ENCODE assay signal across 16 mouse cellular contexts in the genomic region with DNA sequence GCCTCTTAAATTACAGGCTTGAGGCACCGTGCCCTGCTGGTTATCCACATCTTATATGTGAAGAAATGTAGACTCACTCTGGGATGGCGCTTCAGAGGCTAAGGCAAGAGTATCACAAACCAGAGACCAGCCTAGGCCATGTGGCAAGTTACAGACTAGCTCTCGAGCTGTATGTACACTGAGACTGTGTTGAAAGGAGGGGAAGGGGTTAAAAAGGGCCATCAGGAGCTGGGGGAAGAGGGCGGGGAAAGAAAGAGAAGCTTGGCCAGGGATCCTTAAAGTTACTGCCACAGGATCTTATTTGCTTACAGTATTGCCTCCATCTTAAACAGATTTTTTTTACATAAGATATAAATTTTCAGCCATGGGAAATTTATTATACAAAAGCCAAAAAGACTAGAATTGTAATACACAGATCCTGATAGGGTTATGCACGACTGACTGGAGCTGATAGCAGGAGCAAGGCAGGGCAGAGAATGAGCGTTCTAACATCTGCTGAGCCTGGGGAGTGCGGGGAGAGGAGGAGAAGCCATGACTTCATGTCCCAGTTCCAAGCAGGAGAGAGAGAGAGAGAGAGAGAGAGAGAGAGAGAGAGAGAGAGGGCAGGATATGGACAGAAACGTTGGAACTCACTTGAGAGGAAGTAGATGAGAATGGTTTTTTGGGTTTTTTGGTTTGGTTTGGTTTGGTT. TPM values are rescaled to one million over a fixed set of nuclear protein-coding genes. Genes with fewer than 3 reads are reported as not detected.
A peak's percentile ranks its signal among the peaks of the same experiment; 100 is the strongest.
DNase-seq lines count a peak whose midpoint lies in the region; ATAC-seq lines count a peak whose summit lies in the region.
"Had no signal": no experiment of that assay in that cellular context is flagged by ENCODE, and none has a peak within 500 bp of the region (broad histone marks: within the 10 kb centered on the region; RNA-seq: fewer than 3 reads in every experiment).

No protein-coding gene starts in this region.

- no peaks in the 10 kb centered on the region for H3K27me3 ChIP-seq in heart, embryonic 10.5 days (ENCODE audit: insufficient read depth, poor library complexity, severe bottlenecking)
- H3K27me3 ChIP-seq in liver, embryonic 13.5 days: no peaks in the 10 kb centered on the region
- H3K27me3 ChIP-seq in embryonic facial prominence, embryonic 12.5 days: no peaks in the 10 kb centered on the region
- H3K27me3 ChIP-seq: forebrain, embryonic 13.5 days had no signal

- H3K9me3 ChIP-seq in heart, embryonic 10.5 days: no peaks in the 10 kb centered on the region
- H3K9me3 ChIP-seq in liver, embryonic 13.5 days (replicated peaks): no peaks in the 10 kb centered on the region
- H3K9me3 ChIP-seq in embryonic facial prominence, embryonic 12.5 days: no peaks in the 10 kb centered on the region
- H3K9me3 ChIP-seq: forebrain, embryonic 13.5 days; midbrain, embryonic 10.5 days had no signal

- no peak overlapping the region for H3K4me3 ChIP-seq in heart, embryonic 10.5 days
- no peak overlapping the region for H3K4me3 ChIP-seq in liver, embryonic 13.5 days (replicated peaks)
- H3K4me3 ChIP-seq in embryonic facial prominence, embryonic 12.5 days: no peak overlapping the region
- H3K4me3 ChIP-seq: forebrain, embryonic 13.5 days; midbrain, embryonic 10.5 days; myocyte had no signal

- H3K9ac ChIP-seq in liver, embryonic 13.5 days: no peak overlapping the region
- H3K9ac ChIP-seq in embryonic facial prominence, embryonic 12.5 days: no peak overlapping the region
- H3K9ac ChIP-seq: forebrain, embryonic 13.5 days; hindbrain, embryonic 14.5 days had no signal

- H3K4me2 ChIP-seq in liver, embryonic 13.5 days: no peak overlapping the region
- H3K4me2 ChIP-seq in embryonic facial prominence, embryonic 12.5 days (replicated peaks): no peak overlapping the region
- H3K4me2 ChIP-seq: forebrain, embryonic 13.5 days; hindbrain, embryonic 14.5 days had no signal

- no peak for DNase-seq in heart, embryonic 10.5 days (ENCODE audit: low spot score)
- no peak for DNase-seq in heart, adult 18-20 months
- DNase-seq in liver, embryonic 13.5 days: no peak
- DNase-seq in liver: no peak
- DNase-seq in retina, embryonic 14.5 days (ENCODE audit: low spot score): peak; percentile 47
- DNase-seq in adrenal gland, postnatal 25 days: no peak
- DNase-seq in cerebellum, postnatal 14 days: no peak
- DNase-seq: adrenal gland, adult 8-10 months; cerebellum, adult 8-10 months; kidney, adult 8-10 months had no signal

- peaks cover 23% of the 10 kb centered on the region; the same call in 1 of the 2 replicates for H3K4me1 ChIP-seq in heart, embryonic 10.5 days
- H3K4me1 ChIP-seq in liver, embryonic 13.5 days (replicated peaks): peaks cover 19% of the 10 kb centered on the region
- no peaks in the 10 kb centered on the region for H3K4me1 ChIP-seq in embryonic facial prominence, embryonic 12.5 days
- H3K4me1 ChIP-seq: forebrain, embryonic 13.5 days had no signal

- WGBS in heart, embryonic 10.5 days: 21% methylated on average over 8 of the region's 8 CpGs
- 35% methylated on average over 8 of the region's 8 CpGs for whole genome bisulfite sequencing in liver, embryonic 13.5 days (ENCODE audit: insufficient replicate concordance)
- WGBS in embryonic facial prominence, embryonic 12.5 days: 29% methylated on average over 8 of the region's 8 CpGs

- peak overlapping the region; percentile 72 for H3K27ac ChIP-seq in heart, embryonic 10.5 days
- H3K27ac ChIP-seq in liver, embryonic 13.5 days: no peak overlapping the region
- no peak overlapping the region for H3K27ac ChIP-seq in embryonic facial prominence, embryonic 12.5 days
- H3K27ac ChIP-seq: forebrain, embryonic 13.5 days; hindbrain, embryonic 14.5 days; midbrain, embryonic 10.5 days had no signal

- 0 out of 2 replicates have a peak, but pooled peaks have one; percentile 31 for ATAC-seq in liver, embryonic 13.5 days (ENCODE audit: low read depth)
- peak; percentile 60; the same call in 1 of the 2 replicates for ATAC-seq in embryonic facial prominence, embryonic 12.5 days (ENCODE audit: insufficient number of reproducible peaks, insufficient read depth, low FRiP score, low TSS enrichment)
- ATAC-seq: forebrain, embryonic 13.5 days; Patski had no signal

- H3K36me3 ChIP-seq in heart, embryonic 10.5 days: no peaks in the 10 kb centered on the region
- H3K36me3 ChIP-seq in liver, embryonic 13.5 days: no peaks in the 10 kb centered on the region
- H3K36me3 ChIP-seq in embryonic facial prominence, embryonic 12.5 days: no peaks in the 10 kb centered on the region
- H3K36me3 ChIP-seq: midbrain, embryonic 10.5 days had no signal

RNA-seq across cellular contexts. Expression of a gene that starts 10.4 kb away (rescaled TPM):
- polyA plus RNA-seq in heart, embryonic 10.5 days (2016; fragmentation: Nextera tagmentation; extraction: Ambion mirVana): 8.7 and 11.3 TPM in 2 replicates
- total RNA-seq in heart, adult 18-20 months (2021): 10 to 100 TPM; 31.8 to 32.7 TPM
- polyA plus RNA-seq in liver, embryonic 13.5 days (2015; fragmentation: Nextera tagmentation; extraction: Ambion mirVana): 2.4 and 2.7 TPM in 2 replicates
- polyA plus RNA-seq in embryonic facial prominence, embryonic 12.5 days (2016; fragmentation: Nextera tagmentation; extraction: Ambion mirVana): 5.6 and 6.1 TPM in 2 replicates
- total RNA-seq in adrenal gland, postnatal 25 days (2021): 18.5 and 19.6 TPM in 2 replicates

RNA-seq across cellular contexts. Expression of a gene that starts 13.1 kb away (rescaled TPM):
- 339 and 374 TPM in 2 replicates for polyA plus RNA-seq in heart, embryonic 10.5 days (2016; fragmentation: Nextera tagmentation; extraction: Ambion mirVana)
- 100 to 1,000 TPM; 173 to 184 TPM for total RNA-seq in heart, adult 18-20 months (2021)
- polyA plus RNA-seq in liver, embryonic 13.5 days (2015; fragmentation: Nextera tagmentation; extraction: Ambion mirVana): 294 and 318 TPM in 2 replicates
- 265 and 269 TPM in 2 replicates for polyA plus RNA-seq in embryonic facial prominence, embryonic 12.5 days (2016; fragmentation: Nextera tagmentation; extraction: Ambion mirVana)
- 212 and 272 TPM in 2 replicates for total RNA-seq in adrenal gland, postnatal 25 days (2021)
